Mouse (Mus musculus) B cell, adult (primary cell): ENCODE results near the gene Meis3. TPM values are rescaled to one million over a fixed set of nuclear protein-coding genes. Genes with fewer than 3 reads are reported as not detected.

Experiments used
- total RNA-seq: library from RNA; stranded (reverse); gene quantifications from 4 replicates; pipeline ENCODE4 v1.2.4, GENCODE M21; 2023; ENCODE audit not compliant: inconsistent age

Gene Meis3
- total RNA-seq: 13.3 to 26.7 TPM (median 15.8 TPM) in 4 replicates

GRCm38 (mm10) chr7:16174597-16175541, at the start of gene Meis3:
TSS of gene Meis3 (plus strand) at chr7:16175090.

GRCm38 (mm10) chr7:16129421-16129845, 45.5 kb upstream of the Meis3 start, which contains the start of gene Slc8a2:
TSS of gene Slc8a2 (plus strand) at chr7:16129826.

DNA sequence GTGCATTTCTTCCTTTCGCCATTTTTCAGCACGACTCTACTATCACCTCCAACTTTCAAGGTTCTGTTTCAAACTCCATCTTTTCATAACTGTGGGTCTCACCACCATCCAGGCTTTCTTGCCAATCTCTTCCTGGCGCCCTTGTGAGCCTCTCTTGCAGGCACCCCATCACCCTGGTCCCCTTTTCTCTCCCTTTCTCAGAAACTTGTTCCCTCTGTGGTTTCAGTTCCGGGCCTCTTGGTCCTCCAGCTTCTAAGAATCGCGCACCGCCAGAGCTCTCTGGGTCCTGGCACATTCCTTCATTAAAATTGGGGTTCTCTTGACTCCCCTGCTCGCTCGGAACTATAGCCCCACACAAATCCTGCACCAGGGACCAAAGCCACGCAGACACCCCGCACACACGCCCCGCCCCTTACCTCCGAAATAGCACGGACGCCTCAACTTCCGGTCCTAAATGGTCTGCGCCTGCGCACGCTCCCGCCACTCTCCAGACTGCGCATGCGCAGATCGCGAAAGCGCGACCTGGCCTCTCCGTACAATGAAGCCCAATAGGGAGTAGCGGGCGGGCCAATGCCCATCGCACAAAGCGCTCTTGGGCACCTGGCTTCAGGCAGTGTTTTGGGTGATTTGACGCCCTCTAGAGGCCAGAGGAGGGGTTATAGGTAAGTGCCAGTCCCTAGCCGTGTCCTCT, 46.8 kb downstream of the Meis3 start, which contains the start of gene Dhx34:
TSS of gene Dhx34 (minus strand) at position 456 of the 691 bp plus-strand sequence.

Other genes starting within 250 kb of the Meis3 start
- gene Nop53, start 229.0 kb upstream of the Meis3 start, total RNA-seq: 480 to 504 TPM (median 493 TPM) in 4 replicates
- gene Ehd2, start 207.5 kb upstream of the Meis3 start, total RNA-seq: 8.2 to 12.9 TPM (median 11.2 TPM) in 4 replicates
- 64.3 to 76.7 TPM (median 74.5 TPM) in 4 replicates for gene Bicra, start 127.2 kb upstream of the Meis3 start, total RNA-seq
- gene Zfp541, start 113.3 kb upstream of the Meis3 start, total RNA-seq: not detected in 4 replicates
- 339 to 371 TPM (median 351 TPM) in 4 replicates for gene Napa, start 76.6 kb upstream of the Meis3 start, total RNA-seq
- gene Kptn, start 55.2 kb upstream of the Meis3 start, total RNA-seq: 43.1 to 52.7 TPM (median 45.8 TPM) in 4 replicates
- gene Slc8a2, start 45.3 kb upstream of the Meis3 start, total RNA-seq: 0.19 to 0.29 TPM (median 0.27 TPM) in 4 replicates
- gene Dhx34, start 46.9 kb downstream of the Meis3 start, total RNA-seq: 49.4 to 58.7 TPM (median 53.0 TPM) in 4 replicates
- 1.2 to 2.4 TPM (median 1.6 TPM) in 4 replicates for gene C5ar2, start 69.1 kb downstream of the Meis3 start, total RNA-seq
- gene C5ar1, start 84.5 kb downstream of the Meis3 start, total RNA-seq: 0.21 to 0.61 TPM in 2 of 4 replicates, not detected in the others
- 32.4 to 35.4 TPM (median 33.6 TPM) in 4 replicates for gene Inafm1, start 98.5 kb downstream of the Meis3 start, total RNA-seq
- gene Ccdc9, start 111.7 kb downstream of the Meis3 start, total RNA-seq: 410 to 440 TPM (median 416 TPM) in 4 replicates
- gene Bbc3, start 133.3 kb downstream of the Meis3 start, total RNA-seq: 8.4 to 14.5 TPM (median 9.7 TPM) in 4 replicates
- gene Sae1, start 212.7 kb downstream of the Meis3 start, total RNA-seq: 53.5 to 64.8 TPM (median 58.8 TPM) in 4 replicates
- 96.6 to 117 TPM (median 100 TPM) in 4 replicates for gene Zc3h4, start 225.8 kb downstream of the Meis3 start, total RNA-seq